Mouse (Mus musculus): Measurements from ENCODE around the gene Tcaf2. TPM values are rescaled to one million over a fixed set of nuclear protein-coding genes. Genes with fewer than 3 reads are reported as not detected.

Gene Tcaf2
- polyA plus RNA-seq, 1 experiment from 2014 or later, result 1.3 TPM

DNA sequence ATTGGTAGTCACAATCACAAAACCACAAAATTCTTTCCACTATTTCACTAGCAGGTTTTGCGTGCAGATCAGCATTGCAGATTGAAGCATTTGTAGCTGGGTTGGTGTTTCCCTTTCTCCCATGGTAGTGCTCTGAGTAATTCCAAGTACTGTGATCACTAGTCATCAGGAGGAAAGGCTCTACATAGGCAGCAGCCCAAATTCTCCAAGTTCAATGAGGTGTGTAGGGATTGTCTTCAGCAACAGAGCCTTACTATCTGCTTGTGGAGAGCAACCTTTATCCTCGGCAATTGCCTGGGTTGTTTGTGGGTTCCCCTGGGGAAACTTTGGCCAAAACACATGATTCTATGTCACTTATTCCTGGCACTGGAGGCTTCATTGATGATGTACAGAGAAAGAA lies 28.1 kb downstream of the Tcaf2 start:
- Histone ChIP-seq H3K9me3 (no peaks in the 10 kb centered on the region), H3K36me3 (no peaks in the 10 kb centered on the region), H3K27ac (replicated peaks) (no peak overlapping the region), H3K9ac (replicated peaks) (no peak overlapping the region), H3K4me1 (no peaks in the 10 kb centered on the region), H3K4me2 (replicated peaks) (no peak overlapping the region), H3K4me3 (no peak overlapping the region), H3K27me3 (no peaks in the 10 kb centered on the region)
- WGBS, result 75% methylated on average over 2 of the region's 2 CpGs
- no peak for ATAC-seq (replicated peaks)

DNA sequence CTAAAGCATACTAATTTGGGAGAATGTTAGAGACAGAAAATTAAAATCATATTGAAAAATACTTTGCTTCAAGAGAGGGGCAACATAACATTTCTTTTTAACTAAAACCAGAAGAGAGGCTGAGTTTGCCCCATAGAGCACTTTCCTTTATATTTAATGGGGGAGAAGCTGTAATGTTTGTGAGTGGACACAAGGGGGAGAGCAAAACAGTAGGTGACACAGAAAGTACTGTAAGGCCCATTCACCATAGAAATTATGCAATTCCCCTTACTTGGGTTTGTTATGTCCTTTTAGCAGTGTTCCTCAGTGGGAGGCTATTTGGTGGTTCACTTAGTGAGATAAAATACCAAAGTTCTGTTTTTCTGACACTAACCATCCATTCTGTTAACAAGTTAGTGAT lies 32.8 kb downstream of the Tcaf2 start:
- Histone ChIP-seq H3K9ac (replicated peaks) (no peak overlapping the region), H3K27me3 (no peaks in the 10 kb centered on the region), H3K9me3 (no peaks in the 10 kb centered on the region), H3K4me1 (no peaks in the 10 kb centered on the region), H3K27ac (replicated peaks) (no peak overlapping the region), H3K4me3 (no peak overlapping the region), H3K36me3 (no peaks in the 10 kb centered on the region), H3K4me2 (replicated peaks) (no peak overlapping the region)
- no peak for ATAC-seq (replicated peaks)

DNA sequence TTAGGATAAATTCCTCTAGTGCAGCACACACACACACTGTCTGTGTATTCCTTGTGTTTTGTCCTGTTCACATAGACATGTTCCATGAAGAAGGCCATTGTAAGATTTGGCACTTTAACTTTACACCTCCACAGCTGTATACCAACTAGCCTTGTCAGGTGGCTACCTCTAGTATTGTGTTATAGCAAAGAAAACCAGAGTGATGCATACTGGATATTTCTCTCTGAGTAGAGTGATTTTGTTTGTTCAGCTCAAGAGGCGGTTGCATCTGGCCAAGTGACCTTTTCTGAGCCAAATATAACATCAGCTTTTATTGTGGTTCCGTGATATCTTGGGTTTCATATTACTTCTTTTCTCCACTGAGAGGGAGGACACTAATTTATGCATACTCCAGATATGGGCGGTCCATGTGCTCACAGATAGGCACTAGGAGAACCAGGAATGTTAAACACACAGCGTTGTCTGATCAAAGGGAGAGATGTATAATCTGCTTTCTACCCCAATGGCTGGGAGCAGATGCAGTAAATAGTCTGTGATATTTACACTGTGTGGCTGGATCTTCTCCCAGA lies 34.0 kb downstream of the Tcaf2 start:
- H3K36me3 ChIP-seq, result no peaks in the 10 kb centered on the region
- H3K4me3 ChIP-seq, result no peak overlapping the region
- H3K4me2 ChIP-seq (replicated peaks), result no peak overlapping the region
- H3K9me3 ChIP-seq, result no peaks in the 10 kb centered on the region
- ATAC-seq (replicated peaks), result no peak
- H3K27ac ChIP-seq (replicated peaks), result no peak overlapping the region
- H3K4me1 ChIP-seq, result no peaks in the 10 kb centered on the region
- WGBS, result 76% methylated on average over 4 of the region's 4 CpGs
- H3K27me3 ChIP-seq, result no peaks in the 10 kb centered on the region
- H3K9ac ChIP-seq (replicated peaks), result no peak overlapping the region

DNA sequence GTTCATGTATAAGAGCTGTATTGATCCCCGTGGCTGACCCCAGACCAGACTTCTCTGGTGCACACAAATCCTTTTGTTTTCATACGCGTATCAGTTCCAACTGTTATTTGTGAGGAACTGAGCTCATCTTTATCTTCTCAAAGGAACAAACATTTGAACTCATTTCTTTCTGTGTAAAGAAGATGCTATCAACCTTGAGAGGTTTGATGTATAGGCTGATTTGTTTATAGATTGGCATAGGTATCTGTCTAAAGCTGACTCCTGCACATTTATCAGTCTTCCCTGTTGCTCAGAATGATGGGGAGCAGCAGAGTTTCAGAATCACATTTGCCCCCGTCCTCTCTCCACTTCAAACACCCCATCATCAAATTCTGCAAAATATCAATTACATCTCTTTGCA lies 47.5 kb downstream of the Tcaf2 start, which contains the start of gene Tcaf3:
Tcaf3 (minus strand) TSS at position 101 of the 400 bp plus-strand sequence.
- Histone ChIP-seq H3K27ac (replicated peaks) (no peak within 1 kb of the TSS), H3K4me3 (no peak within 1 kb of the TSS), H3K9ac (replicated peaks) (no peak within 1 kb of the TSS), H3K27me3 (no peaks in the 10 kb centered on the region), H3K4me1 (no peaks in the 10 kb centered on the region), H3K36me3 (no peaks in the 10 kb centered on the region), H3K9me3 (no peaks in the 10 kb centered on the region), H3K4me2 (replicated peaks) (no peak within 1 kb of the TSS)
- ATAC-seq (replicated peaks), result no peak
- WGBS, result 80% methylated on average over 4 of the region's 4 CpGs

DNA sequence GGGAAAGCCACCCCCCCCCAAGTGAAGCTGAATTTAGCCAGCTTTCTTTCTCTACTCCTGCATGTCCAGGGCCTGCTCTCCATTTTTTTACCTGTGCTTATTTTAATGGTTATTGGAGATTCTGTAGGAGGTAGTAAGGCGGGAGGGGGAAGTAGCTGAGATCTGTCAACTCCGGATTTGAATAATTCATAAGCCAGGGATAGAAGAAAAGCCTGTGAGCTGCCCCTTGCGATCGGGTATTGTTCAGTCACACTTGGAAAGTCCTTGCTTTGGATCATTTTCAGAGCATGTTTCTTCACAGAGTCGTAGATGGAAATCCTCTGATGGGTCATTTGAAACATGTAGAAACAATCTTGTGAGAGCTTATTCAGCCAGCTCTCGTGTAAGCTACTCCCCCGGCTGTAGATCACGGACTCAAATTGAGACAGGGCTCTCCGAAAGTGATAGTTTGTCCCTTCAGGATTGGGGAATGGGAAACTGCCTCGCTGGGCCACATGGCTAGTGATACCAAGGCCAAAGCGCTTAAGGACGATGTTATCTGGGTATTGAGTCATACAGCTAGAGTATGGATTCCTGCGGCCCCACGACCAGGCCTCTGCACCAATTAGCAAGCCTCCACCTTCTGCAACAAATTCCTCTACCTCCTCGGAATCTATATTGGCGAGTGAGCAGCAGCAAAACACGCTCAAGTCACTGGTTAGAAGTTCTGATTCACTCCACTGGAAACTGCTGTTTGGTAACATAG lies 51.7 kb downstream of the Tcaf2 start:
- 58% methylated on average over 17 of the region's 17 CpGs for WGBS
- no peak overlapping the region for H3K27ac ChIP-seq (replicated peaks)
- no peaks in the 10 kb centered on the region for H3K27me3 ChIP-seq
- H3K9ac ChIP-seq (replicated peaks), result no peak overlapping the region
- H3K4me2 ChIP-seq (replicated peaks), result no peak overlapping the region
- H3K4me1 ChIP-seq, result no peaks in the 10 kb centered on the region
- no peak for ATAC-seq (replicated peaks)
- no peak overlapping the region for H3K4me3 ChIP-seq
- no peaks in the 10 kb centered on the region for H3K36me3 ChIP-seq
- H3K9me3 ChIP-seq, result no peaks in the 10 kb centered on the region

DNA sequence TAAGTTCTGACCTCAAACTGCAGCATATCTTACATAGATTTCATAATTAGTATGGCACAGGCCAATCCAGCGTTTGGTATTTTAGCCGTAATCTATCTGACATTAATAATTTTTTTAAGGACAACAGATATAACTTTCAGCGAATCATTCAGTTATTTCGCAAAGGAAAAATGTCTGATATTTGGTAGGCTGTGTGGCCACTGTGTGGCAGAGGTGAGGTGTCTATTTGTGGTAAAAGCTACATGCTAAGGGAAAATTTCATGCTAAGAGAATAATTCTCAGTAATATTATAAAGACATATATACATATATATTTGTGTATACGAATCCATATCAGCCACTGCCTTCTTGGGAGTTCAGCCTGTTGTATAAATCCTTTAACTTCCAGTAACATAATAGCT lies 58.5 kb downstream of the Tcaf2 start:
- no peak overlapping the region for H3K4me2 ChIP-seq (replicated peaks)
- 92% methylated on average over 5 of the region's 5 CpGs for WGBS
- H3K27me3 ChIP-seq, result no peaks in the 10 kb centered on the region
- H3K9me3 ChIP-seq, result no peaks in the 10 kb centered on the region
- no peak overlapping the region for H3K9ac ChIP-seq (replicated peaks)
- no peak overlapping the region for H3K4me3 ChIP-seq
- no peaks in the 10 kb centered on the region for H3K4me1 ChIP-seq
- no peak for ATAC-seq (replicated peaks)
- H3K36me3 ChIP-seq, result no peaks in the 10 kb centered on the region
- H3K27ac ChIP-seq (replicated peaks), result no peak overlapping the region

DNA sequence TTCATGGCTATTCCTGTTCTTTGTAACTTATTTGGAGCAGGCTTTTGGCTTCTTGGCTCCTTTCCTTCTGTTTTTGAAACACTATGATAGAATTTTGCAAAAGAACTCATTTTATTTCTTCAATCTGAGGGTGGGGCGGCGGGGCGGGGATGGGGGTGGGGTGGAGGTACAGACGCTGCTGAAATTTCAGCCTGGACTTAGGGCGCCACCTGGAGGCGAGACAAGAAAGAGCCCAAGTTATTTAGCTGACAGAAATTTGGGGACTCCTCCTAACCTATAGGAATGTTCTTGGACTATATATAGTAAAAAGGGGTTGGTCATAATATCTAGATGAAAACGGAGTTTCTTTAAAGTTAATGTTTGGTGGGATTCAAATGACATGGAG lies 61.6 kb downstream of the Tcaf2 start:
- H3K4me2 ChIP-seq (replicated peaks), result no peak overlapping the region
- no peak overlapping the region for H3K27ac ChIP-seq (replicated peaks)
- no peaks in the 10 kb centered on the region for H3K27me3 ChIP-seq
- H3K9me3 ChIP-seq, result no peaks in the 10 kb centered on the region
- H3K4me3 ChIP-seq, result no peak overlapping the region
- under 1% methylated on average over 7 of the region's 7 CpGs for whole genome bisulfite sequencing
- H3K9ac ChIP-seq (replicated peaks), result no peak overlapping the region
- no peak for ATAC-seq (replicated peaks)
- H3K36me3 ChIP-seq, result no peaks in the 10 kb centered on the region
- no peaks in the 10 kb centered on the region for H3K4me1 ChIP-seq

DNA sequence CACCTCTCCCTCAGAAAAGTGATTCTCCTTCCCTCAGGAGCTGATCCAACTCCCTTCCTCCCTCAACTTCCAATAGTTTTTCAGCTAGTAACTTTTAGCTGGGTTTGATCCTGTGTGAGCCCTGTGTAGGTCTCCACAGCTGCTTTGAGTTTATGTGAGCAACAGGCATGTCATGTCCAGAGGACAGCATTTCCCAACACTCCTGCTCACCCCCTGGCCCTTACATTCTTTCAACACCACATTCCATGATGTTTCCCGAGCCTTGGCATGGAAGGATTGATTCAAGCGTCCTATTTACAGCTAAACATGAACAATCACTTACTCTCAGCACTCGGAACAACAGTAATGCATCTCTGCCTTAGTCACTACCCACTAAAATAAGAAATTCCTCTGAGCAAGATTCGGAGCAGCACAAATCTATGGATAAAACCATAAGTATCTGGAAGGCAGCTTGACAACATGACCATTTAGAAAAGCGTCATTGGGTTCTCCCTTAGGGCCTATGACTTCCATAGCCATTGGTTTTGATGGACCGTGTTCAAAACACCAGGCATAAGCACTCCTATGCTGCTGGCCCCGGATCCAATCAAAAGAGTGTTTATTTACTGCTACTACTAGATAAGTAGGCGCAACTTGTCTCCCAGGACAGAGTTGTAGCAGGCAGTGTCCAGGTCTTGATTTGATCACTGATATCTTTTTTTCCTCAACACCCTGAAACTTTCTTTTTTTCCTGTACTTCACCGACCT lies 62.1 kb downstream of the Tcaf2 start:
- Histone ChIP-seq H3K4me1 (no peaks in the 10 kb centered on the region), H3K27me3 (no peaks in the 10 kb centered on the region), H3K9me3 (no peaks in the 10 kb centered on the region), H3K36me3 (no peaks in the 10 kb centered on the region), H3K27ac (replicated peaks) (no peak overlapping the region), H3K4me2 (replicated peaks) (no peak overlapping the region), H3K9ac (replicated peaks) (no peak overlapping the region), H3K4me3 (no peak overlapping the region)
- no peak for ATAC-seq (replicated peaks)
- 70% methylated on average over 9 of the region's 9 CpGs for WGBS

DNA sequence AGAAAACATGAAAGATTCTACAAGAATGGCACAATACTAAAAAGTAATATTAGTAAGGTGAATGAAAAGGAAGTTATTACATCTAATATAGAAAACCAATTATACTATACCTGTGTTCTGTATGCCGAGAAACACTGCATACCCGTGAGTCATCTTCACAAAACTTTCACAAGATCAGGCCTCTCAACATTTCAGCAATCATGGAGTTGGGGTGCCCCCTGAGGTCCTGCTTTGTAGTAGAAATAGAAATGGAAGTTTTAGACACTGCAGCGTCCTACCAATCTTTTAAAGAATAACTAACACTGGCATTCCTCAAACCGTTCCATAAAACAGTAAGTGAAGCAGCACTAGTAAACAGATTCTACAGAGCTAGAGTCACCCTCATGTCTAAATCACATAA lies 66.4 kb downstream of the Tcaf2 start:
- WGBS, result 85% methylated on average over 4 of the region's 4 CpGs
- Histone ChIP-seq H3K4me2 (replicated peaks) (no peak overlapping the region), H3K9me3 (no peaks in the 10 kb centered on the region), H3K4me1 (no peaks in the 10 kb centered on the region), H3K9ac (replicated peaks) (no peak overlapping the region), H3K4me3 (no peak overlapping the region), H3K27ac (replicated peaks) (no peak overlapping the region), H3K27me3 (no peaks in the 10 kb centered on the region), H3K36me3 (no peaks in the 10 kb centered on the region)
- ATAC-seq (replicated peaks), result no peak

DNA sequence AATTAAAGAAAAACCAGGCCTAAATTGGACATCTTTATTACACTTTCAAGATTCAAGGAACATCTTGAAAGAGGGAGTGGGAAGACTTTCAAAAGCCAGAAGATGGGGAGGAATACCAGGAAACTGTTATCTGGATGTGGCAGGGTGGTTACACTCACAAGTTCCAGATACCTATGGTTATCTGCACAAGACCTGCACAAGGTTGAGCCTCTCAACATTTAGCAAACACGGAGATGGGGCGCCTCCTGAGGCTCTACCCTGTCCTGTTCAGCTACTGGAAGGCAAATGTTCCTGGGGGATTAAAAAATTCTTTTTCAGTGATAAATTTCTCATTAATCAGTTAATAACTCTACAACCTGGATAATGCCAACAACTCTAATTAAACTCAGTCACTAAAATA lies 67.6 kb downstream of the Tcaf2 start:
- Histone ChIP-seq H3K27me3 (no peaks in the 10 kb centered on the region), H3K4me3 (no peak overlapping the region), H3K27ac (replicated peaks) (no peak overlapping the region), H3K36me3 (no peaks in the 10 kb centered on the region), H3K4me1 (no peaks in the 10 kb centered on the region), H3K4me2 (replicated peaks) (no peak overlapping the region), H3K9me3 (no peaks in the 10 kb centered on the region), H3K9ac (replicated peaks) (no peak overlapping the region)
- WGBS, result 90% methylated on average over 2 of the region's 2 CpGs
- no peak for ATAC-seq (replicated peaks)
